Mouse (Mus musculus) liver, postnatal 0 days (tissue): ENCODE data around the gene Gadd45b. TPM values are rescaled to one million over a fixed set of nuclear protein-coding genes. Genes with fewer than 3 reads are reported as not detected.

Experiments
- ATAC-seq: fragments of 200-750 bp; cut with Nextera tagmentation; 2 replicates; pipeline ENCODE4 v1.8.0; 2017; ENCODE audit warnings: mild to moderate bottlenecking, moderate library complexity
- DNase-seq: peaks from one replicate; pipeline ENCODE4 v3.0.0-alpha.2; 2016
- H3K27ac ChIP-seq: fragments of 300-500 bp; sonication (generic); 2 replicates; pipeline ENCODE4 v1.5.1; 2014; ENCODE audit warnings: antibody characterized with exemption, moderate library complexity, mild to moderate bottlenecking, low read depth
- H3K27me3 ChIP-seq: fragments of 300-500 bp; sonication (generic); 2 replicates; pipeline ENCODE4 v1.6.1; 2014; ENCODE audit warnings: low read length, control low read depth, mixed read lengths; ENCODE audit not compliant: insufficient read depth
- H3K36me3 ChIP-seq: fragments of 300-500 bp; sonication (generic); replicated peaks from 2 replicates; pipeline ENCODE4 v1.6.1; 2014; ENCODE audit warnings: mild to moderate bottlenecking, control low read depth, low read length, moderate library complexity, mixed read lengths; ENCODE audit not compliant: insufficient read depth
- H3K4me1 ChIP-seq: fragments of 300-500 bp; sonication (generic); 2 replicates; pipeline ENCODE4 v1.6.1; 2014; ENCODE audit warnings: antibody characterized with exemption, mild to moderate bottlenecking, control low read depth; ENCODE audit not compliant: insufficient read depth
- H3K4me2 ChIP-seq: fragments of 300-500 bp; sonication (generic); 2 replicates; pipeline ENCODE4 v1.6.1; 2014; ENCODE audit warnings: low read depth, mild to moderate bottlenecking, low read length, moderate library complexity, mixed read lengths
- H3K4me3 ChIP-seq: fragments of 300-500 bp; sonication (generic); 2 replicates; pipeline ENCODE4 v1.5.1; 2014; ENCODE audit warnings: low read depth, low read length
- H3K9ac ChIP-seq: fragments of 300-500 bp; sonication (generic); replicated peaks from 2 replicates; pipeline ENCODE4 v1.6.1; 2014; ENCODE audit warnings: mild to moderate bottlenecking, moderate library complexity
- H3K9me3 ChIP-seq: fragments of 300-500 bp; sonication (generic); 2 replicates; pipeline ENCODE4 v1.6.1; 2016; ENCODE audit warnings: mild to moderate bottlenecking, control low read depth, low read length, mixed read lengths
- CTCF ChIP-seq: sonication (generic); IDR thresholded peaks from 2 replicates; pipeline ENCODE4 v1.5.1; 2016; ENCODE audit warnings: antibody characterized with exemption, low read depth
- EP300 ChIP-seq: IDR thresholded peaks from 2 replicates; pipeline ENCODE4 v1.6.1; 2016; ENCODE audit warnings: antibody characterized with exemption, low read depth, mild to moderate bottlenecking
- WGBS: fragments of 180-500 bp; shearing (Covaris S2); extraction: QIAGEN DNeasy Blood & Tissue Kit; methylation state at CpG from one replicate; pipeline ENCODE4 v1.1.7; 2014; ENCODE audit not compliant: insufficient replicate concordance; 5-methylcytosine and 5-hydroxymethylcytosine counted together
- polyA plus RNA-seq: library from polyadenylated mRNA; unstranded; fragments of >200 nt; fragmentation: Nextera tagmentation; extraction: Ambion mirVana; gene quantifications from 2 replicates; pipeline ENCODE4 v1.2.1, GENCODE M21; 2015

Gadd45b gene
- polyA plus RNA-seq, 1 experiment from 2014 or later = 18.7 TPM

GRCm38 (mm10) chr10:80943701-80944100 is 13.8 kb downstream of the Gadd45b start:
- DNase-seq (no peak), ATAC-seq (no peak)
- H3K9me3 ChIP-seq = no peaks in the 10 kb centered on the region
- no peaks in the 10 kb centered on the region for H3K27me3 ChIP-seq
- peak overlapping the region; percentile 46; the same call in 1 of the 2 replicates for H3K27ac ChIP-seq
- no peak overlapping the region for H3K9ac ChIP-seq
- no peaks in the 10 kb centered on the region for H3K36me3 ChIP-seq
- TF ChIP-seq CTCF = no peak
- TF ChIP-seq EP300 = no peak
- WGBS = 69% methylated on average over 9 of the region's 9 CpGs
- peaks cover 33% of the 10 kb centered on the region for H3K4me1 ChIP-seq
- H3K4me3 ChIP-seq = no peak overlapping the region
- no peak overlapping the region for H3K4me2 ChIP-seq

DNA sequence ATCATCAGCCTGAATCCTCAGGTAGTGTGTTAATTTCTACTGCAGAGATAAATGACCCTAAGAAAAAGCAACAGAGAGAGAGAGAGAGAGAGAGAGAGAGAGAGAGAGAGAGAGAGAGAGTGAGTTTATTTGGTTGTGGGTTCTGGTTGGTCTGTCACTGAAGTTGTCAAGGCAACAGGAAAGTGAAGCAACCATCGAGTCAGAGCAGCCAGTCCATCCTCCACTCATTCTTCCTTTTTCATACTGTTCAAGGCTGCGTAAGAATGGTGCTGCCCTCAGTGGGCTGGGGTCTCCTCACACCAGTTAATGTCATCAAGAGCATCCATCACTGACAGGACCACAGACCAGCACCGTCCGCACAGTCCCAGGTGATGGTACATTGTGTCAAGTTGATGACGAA is 14.4 kb downstream of the Gadd45b start:
- no peaks in the 10 kb centered on the region for H3K27me3 ChIP-seq
- ATAC-seq (no peak), DNase-seq (no peak)
- no peak overlapping the region for H3K27ac ChIP-seq
- peaks cover 29% of the 10 kb centered on the region for H3K4me1 ChIP-seq
- H3K36me3 ChIP-seq = no peaks in the 10 kb centered on the region
- H3K4me2 ChIP-seq = no peak overlapping the region
- no peak overlapping the region for H3K9ac ChIP-seq
- TF ChIP-seq EP300 (no peak), CTCF (no peak)
- no peak overlapping the region for H3K4me3 ChIP-seq
- no peaks in the 10 kb centered on the region for H3K9me3 ChIP-seq
- 60% methylated on average over 5 of the region's 5 CpGs for WGBS

DNA sequence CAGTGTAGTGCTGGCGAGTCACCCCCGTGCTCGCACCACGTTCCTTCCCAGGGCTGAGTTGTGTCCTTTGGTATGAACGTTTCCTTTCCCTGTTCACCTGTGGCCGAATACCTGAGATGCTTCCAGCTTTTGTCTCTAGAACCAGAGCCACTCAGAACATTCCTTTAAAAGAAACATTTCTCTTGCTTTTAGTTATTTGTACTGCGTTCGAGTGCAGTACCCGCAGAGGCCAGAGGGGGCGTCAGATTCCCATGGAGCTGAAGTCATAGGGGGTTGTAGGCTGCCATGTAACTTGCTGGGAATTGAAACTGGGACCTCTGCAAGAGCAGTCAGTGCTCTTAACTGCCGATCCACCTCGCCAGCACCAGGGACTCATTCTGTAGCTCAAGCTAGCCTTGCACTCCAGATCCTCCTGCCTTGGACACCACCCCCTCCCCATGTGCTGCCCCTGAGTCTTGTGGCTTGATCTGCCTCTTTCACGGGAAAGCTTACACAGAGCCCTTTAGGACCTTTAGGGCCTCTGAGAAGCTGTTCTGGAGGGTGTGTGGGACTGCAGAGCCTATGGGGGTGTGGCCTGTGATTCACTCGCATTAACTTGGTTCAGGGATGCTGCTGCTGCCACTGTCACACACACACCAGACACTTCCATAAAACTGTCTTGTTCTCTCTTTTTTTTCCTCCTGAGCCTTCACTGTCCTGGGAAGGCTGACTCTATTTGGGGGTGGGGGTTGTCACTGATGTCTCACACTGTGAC is 17.0 kb downstream of the Gadd45b start:
- 67% methylated on average over 14 of the region's 14 CpGs for WGBS
- Histone ChIP-seq H3K27ac (no peak overlapping the region), H3K4me2 (no peak overlapping the region), H3K4me3 (no peak overlapping the region), H3K4me1 (peaks cover 8% of the 10 kb centered on the region), H3K9ac (no peak overlapping the region), H3K27me3 (no peaks in the 10 kb centered on the region), H3K9me3 (no peaks in the 10 kb centered on the region), H3K36me3 (no peaks in the 10 kb centered on the region)
- ATAC-seq = no peak
- TF ChIP-seq EP300 (no peak), CTCF (peak; percentile 56)
- no peak for DNase-seq

DNA sequence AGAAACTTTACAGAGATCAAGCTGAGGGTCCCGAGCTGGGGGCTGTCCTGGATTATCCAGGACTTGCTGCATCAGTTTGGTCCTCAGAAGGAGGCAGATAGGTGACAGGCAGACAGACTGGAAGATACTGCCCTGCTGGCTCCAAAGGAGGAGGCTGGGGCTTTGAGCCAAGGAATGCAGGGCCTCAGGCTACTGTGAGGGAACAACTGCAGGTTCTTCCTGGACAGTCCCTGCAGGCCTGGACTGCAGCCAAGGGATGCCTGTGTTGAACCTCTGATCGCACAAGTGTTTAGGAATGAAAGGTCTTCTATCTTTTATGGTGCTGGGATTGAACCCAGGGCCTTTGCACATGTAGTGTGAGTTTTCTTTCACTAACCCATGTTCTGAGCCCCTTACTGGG is 17.9 kb downstream of the Gadd45b start:
- Histone ChIP-seq H3K4me2 (no peak overlapping the region), H3K9me3 (no peaks in the 10 kb centered on the region), H3K27ac (no peak overlapping the region), H3K36me3 (no peaks in the 10 kb centered on the region), H3K4me1 (peaks cover 7% of the 10 kb centered on the region), H3K4me3 (no peak overlapping the region), H3K27me3 (no peaks in the 10 kb centered on the region), H3K9ac (no peak overlapping the region)
- no peak for ATAC-seq
- WGBS = 46% methylated on average over 2 of the region's 2 CpGs
- TF ChIP-seq CTCF (no peak), EP300 (no peak)
- DNase-seq = no peak

GRCm38 (mm10) chr10:80948570-80948969 is 18.7 kb downstream of the Gadd45b start:
- Histone ChIP-seq H3K27me3 (no peaks in the 10 kb centered on the region), H3K9me3 (no peaks in the 10 kb centered on the region), H3K4me2 (no peak overlapping the region), H3K27ac (no peak overlapping the region), H3K9ac (no peak overlapping the region), H3K36me3 (no peaks in the 10 kb centered on the region), H3K4me3 (no peak overlapping the region), H3K4me1 (peaks cover 4% of the 10 kb centered on the region; the same call in 1 of the 2 replicates)
- 26% methylated on average over 6 of the region's 6 CpGs for WGBS
- DNase-seq (no peak), ATAC-seq (peak; percentile 50; the same call in 1 of the 2 replicates)
- TF ChIP-seq CTCF = no peak
- no peak for TF ChIP-seq EP300

DNA sequence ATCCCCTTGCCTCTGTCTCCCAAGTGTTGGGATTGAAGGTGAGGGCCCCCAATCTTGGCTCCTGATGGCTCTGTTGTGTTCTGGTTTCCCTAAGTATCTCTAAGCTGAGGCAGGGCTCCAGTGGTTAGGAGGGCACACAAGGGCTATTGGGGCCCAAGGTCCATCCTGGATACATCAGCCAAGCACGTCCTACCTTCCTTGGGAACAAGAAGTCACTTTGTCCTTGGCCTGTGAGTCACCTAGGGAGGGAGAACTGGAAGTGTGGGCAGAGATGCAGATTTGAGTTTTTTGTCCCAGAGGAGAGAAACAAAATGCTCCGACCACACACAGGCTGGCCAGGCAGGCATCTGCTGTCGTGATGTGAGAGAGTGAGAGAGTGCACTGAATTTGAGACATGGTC is 19.2 kb downstream of the Gadd45b start:
- DNase-seq (no peak), ATAC-seq (no peak)
- H3K4me1 ChIP-seq = peaks cover 4% of the 10 kb centered on the region; the same call in 1 of the 2 replicates
- no peak overlapping the region for H3K9ac ChIP-seq
- no peaks in the 10 kb centered on the region for H3K9me3 ChIP-seq
- no peak overlapping the region for H3K4me2 ChIP-seq
- 67% methylated on average over 3 of the region's 3 CpGs for WGBS
- no peaks in the 10 kb centered on the region for H3K27me3 ChIP-seq
- no peaks in the 10 kb centered on the region for H3K36me3 ChIP-seq
- H3K27ac ChIP-seq = no peak overlapping the region
- TF ChIP-seq CTCF = no peak
- no peak for TF ChIP-seq EP300
- H3K4me3 ChIP-seq = no peak overlapping the region

DNA sequence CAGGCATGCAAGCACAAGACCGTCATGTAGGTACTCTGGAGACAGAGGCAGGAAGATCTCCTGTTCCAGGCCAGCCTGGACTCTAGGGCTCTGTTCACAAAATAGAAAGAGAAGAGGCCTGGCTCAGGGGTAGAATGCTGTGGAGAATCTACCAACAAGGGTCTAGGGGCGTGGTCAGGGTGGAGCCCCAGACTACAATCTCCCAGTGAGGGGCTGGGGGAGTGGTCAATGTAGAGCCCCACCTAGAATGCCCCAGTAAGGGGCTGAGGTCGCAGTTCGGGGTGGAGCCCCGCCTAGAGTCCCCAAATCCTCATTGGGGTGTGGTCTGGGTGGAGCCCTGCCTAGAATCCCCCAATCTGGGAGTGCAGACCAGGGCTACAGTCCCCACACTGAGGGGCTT is 20.4 kb downstream of the Gadd45b start:
- H3K36me3 ChIP-seq = no peaks in the 10 kb centered on the region
- no peaks in the 10 kb centered on the region for H3K27me3 ChIP-seq
- no peak for DNase-seq
- WGBS = 32% methylated on average over 5 of the region's 5 CpGs
- no peak overlapping the region for H3K4me3 ChIP-seq
- peaks cover 4% of the 10 kb centered on the region; the same call in 1 of the 2 replicates for H3K4me1 ChIP-seq
- no peak overlapping the region for H3K4me2 ChIP-seq
- ATAC-seq = no peak
- no peak overlapping the region for H3K27ac ChIP-seq
- no peak overlapping the region for H3K9ac ChIP-seq
- TF ChIP-seq CTCF (no peak), EP300 (no peak)
- H3K9me3 ChIP-seq = no peaks in the 10 kb centered on the region
